Mouse (Mus musculus) hindbrain, embryonic 12.5 days (tissue): ENCODE data around the gene Nkx2-1. TPM values are rescaled to one million over a fixed set of nuclear protein-coding genes. Genes with fewer than 3 reads are reported as not detected.
"Not testable (repeated sequence)": the region's sequence is repeated elsewhere in the genome, so short reads cannot be mapped to it uniquely, and the experiment has no call there.

Source experiments
- ATAC-seq: fragments of 200-750 bp; cut with Nextera tagmentation; 2 replicates; pipeline ENCODE4 v1.8.0; 2017; ENCODE audit warnings: moderate TSS enrichment; ENCODE audit not compliant: low FRiP score
- H3K27ac ChIP-seq: fragments of 300-500 bp; sonication (generic); 2 replicates; pipeline ENCODE4 v1.5.1; 2016; ENCODE audit warnings: mild to moderate bottlenecking
- H3K27me3 ChIP-seq: fragments of 300-500 bp; sonication (generic); 2 replicates; pipeline ENCODE4 v1.6.1; 2016; ENCODE audit warnings: mild to moderate bottlenecking
- H3K36me3 ChIP-seq: fragments of 300-500 bp; sonication (generic); 2 replicates; pipeline ENCODE4 v1.6.1; 2016; ENCODE audit warnings: mild to moderate bottlenecking
- H3K4me1 ChIP-seq: fragments of 300-500 bp; sonication (generic); 2 replicates; pipeline ENCODE4 v1.6.1; 2016
- H3K4me2 ChIP-seq: fragments of 300-500 bp; sonication (generic); replicated peaks from 2 replicates; pipeline ENCODE4 v1.6.1; 2016; ENCODE audit warnings: mild to moderate bottlenecking
- H3K4me3 ChIP-seq: fragments of 300-500 bp; sonication (generic); 2 replicates; pipeline ENCODE4 v1.5.1; 2016; ENCODE audit warnings: mild to moderate bottlenecking
- H3K9ac ChIP-seq: fragments of 300-500 bp; sonication (generic); 2 replicates; pipeline ENCODE4 v1.6.1; 2016; ENCODE audit warnings: mild to moderate bottlenecking, moderate library complexity
- H3K9me3 ChIP-seq: fragments of 300-500 bp; sonication (generic); replicated peaks from 2 replicates; pipeline ENCODE4 v1.6.1; 2016; ENCODE audit warnings: mild to moderate bottlenecking
- WGBS: fragments of 180-500 bp; shearing (Covaris S2); methylation state at CpG from one replicate; pipeline ENCODE4 v1.1.7; 2016; 5-methylcytosine and 5-hydroxymethylcytosine counted together
- polyA plus RNA-seq: library from polyadenylated mRNA; unstranded; fragments of >200 nt; fragmentation: Nextera tagmentation; extraction: Ambion mirVana; gene quantifications from 2 replicates; pipeline ENCODE4 v1.2.1, GENCODE M21; 2016

Nkx2-1 gene
- polyA plus RNA-seq, 1 experiment from 2014 or later: 0.12 TPM

- Histone ChIP-seq H3K4me1 (peaks cover 9% of the 10 kb centered on the region), H3K9me3 (no peaks in the 10 kb centered on the region), H3K4me3 (peak overlapping the region; percentile 6), H3K27me3 (peaks cover 98% of the 10 kb centered on the region), H3K4me2 (peak overlapping the region; percentile 14; the same call in 1 of the 2 replicates), H3K9ac (no peak overlapping the region), H3K27ac (no peak overlapping the region), H3K36me3 (no peaks in the 10 kb centered on the region)
- ATAC-seq: peak; percentile 29; the same call in 1 of the 2 replicates
- under 1% methylated on average over 50 of the region's 50 CpGs for WGBS
Measured at GRCm38 (mm10) chr12:56532986-56533495, 3.7 kb downstream of the Nkx2-1 start.

GRCm38 (mm10) chr12:56532142-56532541 is 4.6 kb downstream of the Nkx2-1 start:
- peaks cover 97% of the 10 kb centered on the region for H3K27me3 ChIP-seq
- no peaks in the 10 kb centered on the region for H3K9me3 ChIP-seq
- H3K27ac ChIP-seq: no peak overlapping the region
- H3K4me2 ChIP-seq: no peak overlapping the region
- peaks cover 9% of the 10 kb centered on the region for H3K4me1 ChIP-seq
- H3K4me3 ChIP-seq: no peak overlapping the region
- H3K36me3 ChIP-seq: no peaks in the 10 kb centered on the region
- WGBS: 1% methylated on average over 4 of the region's 4 CpGs
- no peak for ATAC-seq
- H3K9ac ChIP-seq: no peak overlapping the region

GRCm38 (mm10) chr12:56531051-56531620 is 5.6 kb downstream of the Nkx2-1 start:
- no peak overlapping the region for H3K9ac ChIP-seq
- WGBS: under 1% methylated on average over 3 of the region's 3 CpGs

DNA sequence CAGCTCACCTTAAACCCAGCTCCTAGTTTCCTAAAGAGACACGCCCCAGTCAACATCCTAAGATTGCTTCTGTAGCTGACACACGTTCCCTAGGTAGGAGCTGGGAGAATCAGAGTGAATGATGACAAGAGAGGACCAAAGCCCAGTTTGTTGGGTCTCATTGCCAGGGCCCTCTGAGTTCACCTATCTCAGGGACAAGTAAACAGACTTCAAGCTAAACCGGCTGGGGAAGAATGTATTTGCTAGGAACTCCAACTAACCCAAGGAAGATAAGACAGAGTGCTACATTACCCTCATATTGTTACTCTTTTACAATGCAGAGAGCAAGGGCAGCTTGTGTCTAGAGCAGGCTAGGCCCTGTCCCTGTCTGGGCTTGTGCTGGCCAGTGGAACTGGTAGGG is 6.8 kb downstream of the Nkx2-1 start:
- ATAC-seq: no peak
- peaks cover 9% of the 10 kb centered on the region for H3K4me1 ChIP-seq
- H3K4me3 ChIP-seq: no peak overlapping the region
- H3K27me3 ChIP-seq: peaks cover 95% of the 10 kb centered on the region
- no peak overlapping the region for H3K27ac ChIP-seq
- H3K9me3 ChIP-seq: no peaks in the 10 kb centered on the region
- H3K4me2 ChIP-seq: no peak overlapping the region
- H3K9ac ChIP-seq: no peak overlapping the region
- WGBS: 0% methylated on average over 3 of the region's 3 CpGs
- no peaks in the 10 kb centered on the region for H3K36me3 ChIP-seq

More at GRCm38 (mm10) chr12:56531051-56531620, 5.6 kb downstream of the Nkx2-1 start:
- H3K27me3 ChIP-seq: peaks cover 97% of the 10 kb centered on the region
- peaks cover 9% of the 10 kb centered on the region for H3K4me1 ChIP-seq
- H3K36me3 ChIP-seq: no peaks in the 10 kb centered on the region
- no peak overlapping the region for H3K4me3 ChIP-seq
- no peaks in the 10 kb centered on the region for H3K9me3 ChIP-seq
- H3K27ac ChIP-seq: no peak overlapping the region
- no peak overlapping the region for H3K4me2 ChIP-seq
- ATAC-seq: no peak

GRCm38 (mm10) chr12:56528881-56529681 is 7.6 kb downstream of the Nkx2-1 start:
- Histone ChIP-seq H3K4me1 (peaks cover 6% of the 10 kb centered on the region), H3K27me3 (peaks cover 95% of the 10 kb centered on the region), H3K27ac (no peak overlapping the region), H3K36me3 (no peaks in the 10 kb centered on the region), H3K4me3 (no peak overlapping the region), H3K9ac (no peak overlapping the region), H3K4me2 (no peak overlapping the region), H3K9me3 (no peaks in the 10 kb centered on the region)
- under 1% methylated on average over 36 of the region's 36 CpGs for WGBS
- ATAC-seq: no peak

- H3K36me3 ChIP-seq: no peaks in the 10 kb centered on the region
- H3K9me3 ChIP-seq: no peaks in the 10 kb centered on the region
- H3K4me2 ChIP-seq: no peak overlapping the region
- H3K9ac ChIP-seq: no peak overlapping the region
- ATAC-seq: no peak
- peaks cover 95% of the 10 kb centered on the region for H3K27me3 ChIP-seq
- no peak overlapping the region for H3K4me3 ChIP-seq
- H3K27ac ChIP-seq: no peak overlapping the region
- peaks cover 3% of the 10 kb centered on the region for H3K4me1 ChIP-seq
- 3% methylated on average over 8 of the region's 8 CpGs for WGBS
Measured at GRCm38 (mm10) chr12:56528034-56528570, 8.6 kb downstream of the Nkx2-1 start.

- Histone ChIP-seq H3K4me1 (no peaks in the 10 kb centered on the region), H3K27ac (no peak overlapping the region), H3K36me3 (no peaks in the 10 kb centered on the region), H3K9me3 (no peaks in the 10 kb centered on the region), H3K9ac (no peak overlapping the region), H3K27me3 (peaks cover 95% of the 10 kb centered on the region), H3K4me2 (no peak overlapping the region), H3K4me3 (no peak overlapping the region)
- ATAC-seq: no peak
- 21% methylated on average over 4 of the region's 4 CpGs for WGBS
Measured at GRCm38 (mm10) chr12:56527071-56527470, 9.6 kb downstream of the Nkx2-1 start.

DNA sequence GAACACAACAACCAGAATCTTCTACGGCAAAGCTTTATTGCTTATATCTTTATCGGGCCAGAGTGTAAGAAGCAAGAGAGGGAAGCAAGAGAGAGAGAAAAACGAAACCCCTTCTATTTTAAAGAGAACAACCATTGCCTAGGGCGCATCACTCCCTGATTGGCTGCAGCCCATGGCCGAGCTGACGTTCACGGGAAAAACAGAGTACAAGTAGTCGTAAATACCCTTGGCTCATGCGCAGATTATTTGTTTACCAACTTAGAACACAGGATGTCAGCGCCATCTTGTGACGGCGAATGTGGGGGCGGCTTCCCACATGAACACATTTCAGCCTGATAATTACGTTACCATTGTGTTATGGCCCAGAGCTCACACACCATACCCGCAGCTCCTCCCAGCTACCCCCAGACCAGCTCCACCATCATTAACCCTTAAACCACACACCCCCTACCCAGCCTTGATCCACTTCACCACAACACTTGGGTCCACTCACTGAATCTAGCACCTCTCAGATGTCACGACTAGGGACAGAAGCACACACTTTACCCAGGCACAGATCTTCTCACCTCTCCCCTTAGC is 11.4 kb downstream of the Nkx2-1 start:
- WGBS: 8% methylated on average over 9 of the region's 16 CpGs

DNA sequence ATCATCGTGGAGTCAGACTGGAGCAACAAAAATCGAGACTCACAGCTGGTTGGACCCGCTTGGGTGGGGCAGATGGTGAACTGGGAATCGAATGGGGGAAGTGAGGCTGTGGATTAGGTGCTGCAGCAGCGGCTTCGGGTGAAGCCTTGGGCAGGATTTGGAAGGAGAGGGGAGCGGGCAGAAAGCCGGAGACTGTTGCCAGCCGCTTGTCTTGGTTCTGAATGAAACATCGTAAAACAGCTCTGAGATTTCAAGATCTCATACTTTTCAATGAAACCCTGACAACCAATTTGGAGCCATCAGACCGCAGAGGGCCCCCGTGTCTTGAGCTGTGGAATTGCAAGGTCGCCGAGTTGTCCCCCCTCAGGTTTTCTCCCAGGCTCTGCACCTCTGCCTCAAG is 12.5 kb downstream of the Nkx2-1 start:
- H3K4me1 ChIP-seq: 0 out of 2 replicates have a peak, but pooled peaks cover 3% of the 10 kb centered on the region
- no peaks in the 10 kb centered on the region for H3K36me3 ChIP-seq
- H3K27ac ChIP-seq: no peak overlapping the region
- no peak overlapping the region for H3K9ac ChIP-seq
- H3K9me3 ChIP-seq: no peaks in the 10 kb centered on the region
- no peak for ATAC-seq
- H3K4me2 ChIP-seq: no peak overlapping the region
- WGBS: 8% methylated on average over 14 of the region's 14 CpGs
- no peak overlapping the region for H3K4me3 ChIP-seq
- peaks cover 94% of the 10 kb centered on the region for H3K27me3 ChIP-seq

More for the DNA sequence above, 11.4 kb downstream of the Nkx2-1 start:
- H3K9ac ChIP-seq, H3K27ac ChIP-seq, H3K9me3 ChIP-seq, H3K4me1 ChIP-seq, H3K36me3 ChIP-seq, H3K4me3 ChIP-seq, H3K4me2 ChIP-seq: not testable (repeated sequence)
- peaks cover 94% of the 10 kb centered on the region for H3K27me3 ChIP-seq
- ATAC-seq: peak; percentile 60; the same call in 1 of the 2 replicates

- Histone ChIP-seq H3K4me2 (no peak overlapping the region), H3K27me3 (peaks cover 96% of the 10 kb centered on the region), H3K4me3 (no peak overlapping the region), H3K9ac (no peak overlapping the region), H3K27ac (no peak overlapping the region), H3K4me1 (0 out of 2 replicates have a peak, but pooled peaks cover 3% of the 10 kb centered on the region), H3K36me3 (no peaks in the 10 kb centered on the region), H3K9me3 (no peaks in the 10 kb centered on the region)
- no peak for ATAC-seq
- 26% methylated on average over 4 of the region's 4 CpGs for WGBS
Measured at GRCm38 (mm10) chr12:56522191-56522590, 14.5 kb downstream of the Nkx2-1 start.

- no peaks in the 10 kb centered on the region for H3K9me3 ChIP-seq
- H3K4me2 ChIP-seq: no peak overlapping the region
- WGBS: under 1% methylated on average over 33 of the region's 33 CpGs
- no peaks in the 10 kb centered on the region for H3K36me3 ChIP-seq
- no peak overlapping the region for H3K4me3 ChIP-seq
- 0 out of 2 replicates have a peak, but pooled peaks cover 3% of the 10 kb centered on the region for H3K4me1 ChIP-seq
- peaks cover 92% of the 10 kb centered on the region for H3K27me3 ChIP-seq
- H3K27ac ChIP-seq: no peak overlapping the region
- H3K9ac ChIP-seq: no peak overlapping the region
- no peak for ATAC-seq
Measured at GRCm38 (mm10) chr12:56521106-56521840, 15.4 kb downstream of the Nkx2-1 start.
